Mouse (Mus musculus) kidney, adult 2 months (tissue): Measurements from ENCODE around the gene Ntrk1.

Experiments used
- CTCF ChIP-seq: fragments of 200-500 bp; conservative IDR thresholded peaks from 2 replicates; pipeline ENCODE4 v1.5.1; 2011; ENCODE audit warnings: low read depth, mild to moderate bottlenecking, control low read depth, low read length, moderate library complexity, mixed read lengths; ENCODE audit not compliant: insufficient read depth, insufficient read length
- POLR2A ChIP-seq: fragments of 200-500 bp; IDR thresholded peaks from one replicate; pipeline ENCODE4 v1.6.1; 2011; ENCODE audit warnings: low read depth, low read length, control low read depth

DNA sequence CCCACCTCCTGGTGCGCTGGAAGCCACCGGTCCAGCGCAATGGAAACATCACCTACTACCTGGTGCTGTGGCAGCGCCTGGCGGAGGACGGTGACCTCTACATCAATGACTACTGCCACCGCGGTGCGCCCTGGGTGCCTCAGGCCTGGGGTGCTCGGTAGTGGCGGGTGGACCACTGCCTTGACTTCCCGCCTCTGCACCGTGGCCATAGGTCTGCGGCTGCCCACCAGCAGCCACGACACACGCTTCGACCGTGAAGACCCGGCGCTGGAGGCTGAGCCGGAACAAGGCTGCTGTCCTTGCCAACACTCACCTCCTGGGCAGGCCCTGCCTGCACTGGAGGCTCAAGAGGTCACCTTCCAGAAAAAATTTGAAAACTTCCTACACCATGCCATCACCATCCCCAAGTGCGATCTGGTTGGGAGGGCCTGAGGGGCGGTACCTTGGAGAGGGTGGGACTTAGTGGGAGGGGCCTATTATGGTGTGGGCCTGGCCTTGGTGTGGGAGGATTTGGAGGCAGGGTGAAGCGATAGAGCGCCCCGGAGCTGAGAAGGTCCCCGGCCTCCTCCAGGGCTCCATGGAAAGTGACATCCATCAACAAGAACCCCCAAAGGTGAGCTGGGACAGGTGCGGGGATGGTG, 14.5 kb upstream of the Ntrk1 start:
- no peak for TF ChIP-seq CTCF
- TF ChIP-seq POLR2A = no peak
